Mouse (Mus musculus): ENCODE measurements at regions not wholly inside any gene's neighbourhood (a gene's known extent, or its start where the extent isn't known, plus 50 kb on each side); places are given as distances from the start of the nearest gene placed in this dataset.
A peak's percentile ranks its signal among the peaks of the same experiment; 100 is the strongest.

GRCm38 (mm10) chr5:50570701-50571100 lies 511.9 kb upstream of the Adgra3 start:
- no peak for DNase-seq (ENCODE audit: low spot score)

GRCm38 (mm10) chr5:50551125-50551524 lies 492.3 kb upstream of the Adgra3 start:
- no peak for DNase-seq (ENCODE audit: low spot score)

DNA sequence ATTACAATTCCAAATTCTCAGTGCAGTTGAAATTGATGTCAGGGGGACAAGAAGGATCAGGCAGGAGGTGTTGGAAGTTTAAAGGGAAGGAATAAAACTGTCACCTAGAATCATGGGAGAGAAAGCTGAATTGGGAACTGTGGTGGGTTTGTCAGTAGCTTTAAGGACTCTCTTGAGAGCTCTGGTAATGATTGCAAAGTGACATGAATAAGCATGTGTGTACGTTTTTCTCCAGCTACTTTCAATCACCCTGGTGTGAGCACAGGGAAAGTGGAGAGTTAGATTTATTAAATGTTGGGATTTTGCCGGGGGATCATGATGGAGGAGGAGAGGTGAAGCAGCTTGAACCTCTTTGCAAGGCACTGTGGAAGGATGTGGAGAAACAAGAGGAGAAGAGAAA lies 453.7 kb upstream of the Adgra3 start:
- no peak for DNase-seq (ENCODE audit: low spot score)

GRCm38 (mm10) chr5:50509696-50510421 lies 451.1 kb upstream of the Adgra3 start:
- DNase-seq (ENCODE audit: low spot score), result no peak

DNA sequence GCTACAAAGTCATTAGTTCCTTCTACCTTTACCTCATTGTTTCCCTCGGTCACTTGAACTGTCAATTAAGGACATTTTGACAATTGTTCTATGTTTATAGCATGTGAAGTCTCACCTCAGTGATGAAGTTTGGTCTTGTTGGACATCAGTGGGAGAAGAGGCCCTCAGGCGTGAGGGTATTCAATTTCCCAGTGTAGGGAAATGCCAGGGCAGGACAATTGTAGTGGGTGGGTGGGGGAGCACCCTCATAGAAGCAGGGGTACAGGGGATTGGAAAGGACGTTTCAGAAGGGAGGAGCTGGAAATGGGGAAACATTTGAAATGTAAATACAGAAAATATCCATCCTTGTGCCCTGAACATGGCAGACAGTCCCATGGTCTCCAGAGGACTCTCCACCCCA lies 431.4 kb upstream of the Adgra3 start:
- DNase-seq (ENCODE audit: low spot score), result no peak

GRCm38 (mm10) chr5:50476985-50477384 lies 418.2 kb upstream of the Adgra3 start:
- DNase-seq (ENCODE audit: low spot score), result no peak

DNA sequence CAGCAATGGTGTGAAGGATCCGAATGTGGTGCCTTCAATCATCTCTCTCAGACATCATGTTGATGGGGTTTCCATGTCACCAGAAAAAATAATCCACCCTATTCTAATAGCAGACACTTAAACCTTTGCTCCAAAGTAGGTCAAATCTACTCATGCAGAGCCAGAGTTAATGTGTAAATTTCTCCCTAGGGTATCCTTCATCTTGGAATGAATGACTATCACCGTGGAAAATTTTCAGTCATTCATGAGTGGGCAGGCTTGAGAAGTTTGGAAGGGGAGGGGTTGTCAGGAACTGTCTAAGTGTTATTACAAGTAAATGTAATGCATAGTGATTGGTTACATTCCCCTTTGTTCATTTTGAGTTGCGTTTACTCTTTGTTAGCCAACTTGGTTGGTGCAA lies 402.7 kb upstream of the Adgra3 start:
- no peak for DNase-seq (ENCODE audit: low spot score)

GRCm38 (mm10) chr5:50457621-50458020 lies 398.8 kb upstream of the Adgra3 start:
- peak; percentile 73 for DNase-seq (ENCODE audit: low spot score)

DNA sequence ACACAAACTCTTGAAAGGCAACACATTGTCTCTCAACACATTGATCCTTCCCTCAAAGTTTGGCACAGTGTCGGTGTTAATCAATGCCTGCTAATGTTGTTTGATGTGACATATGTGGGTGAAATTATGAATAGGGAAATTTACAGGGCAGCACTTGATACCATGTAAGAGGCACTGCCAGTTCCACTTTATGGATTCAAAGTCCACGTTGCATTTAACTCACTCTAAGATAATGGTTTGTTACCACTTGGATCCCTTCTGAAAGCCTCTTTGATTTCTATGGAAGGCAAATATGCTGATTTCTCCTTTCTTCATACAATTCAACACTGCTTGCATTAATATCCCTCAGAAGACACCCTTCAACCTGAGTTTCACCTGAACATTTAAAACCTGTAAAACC lies 395.6 kb upstream of the Adgra3 start:
- no peak for DNase-seq (ENCODE audit: low spot score)

DNA sequence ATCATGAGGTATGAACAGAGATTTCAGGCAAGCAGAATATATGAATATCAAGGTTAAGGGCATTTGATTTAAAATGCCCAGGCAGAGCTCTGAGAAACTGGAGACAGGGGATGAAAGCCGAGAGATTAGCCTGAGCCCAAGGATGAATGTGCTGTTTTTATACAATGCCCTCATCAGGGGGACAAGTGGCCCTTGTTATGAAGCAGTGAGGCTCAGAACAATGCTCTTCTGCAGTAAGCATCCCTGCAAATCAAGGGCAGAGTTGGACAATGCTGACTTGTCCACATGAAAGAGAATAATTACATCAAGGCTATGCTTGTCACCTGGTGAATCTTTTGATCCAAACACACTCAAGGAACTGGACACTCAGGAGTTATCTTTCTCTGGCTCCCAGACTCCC lies 348.1 kb upstream of the Adgra3 start:
- DNase-seq (ENCODE audit: low spot score), result no peak

GRCm38 (mm10) chr5:50406520-50406919 lies 347.7 kb upstream of the Adgra3 start:
- DNase-seq (ENCODE audit: low spot score), result no peak

Measured in testis, postnatal 14 days (tissue).